Mouse (Mus musculus): Measurements from ENCODE around the gene Col13a1. TPM values are rescaled to one million over a fixed set of nuclear protein-coding genes. Genes with fewer than 3 reads are reported as not detected.

The Col13a1 gene
- polyA plus RNA-seq, 1 experiment = 0.03 TPM

GRCm38 (mm10) chr10:61827950-61828936, 150.7 kb downstream of the Col13a1 start:
- no peaks in the 10 kb centered on the region for H3K4me1 ChIP-seq (ENCODE audit: control insufficient read depth)
- H3K9me3 ChIP-seq (ENCODE audit: control insufficient read depth, low read length) = no peaks in the 10 kb centered on the region
- no peak overlapping the region for H3K4me3 ChIP-seq (replicated peaks)
- no peaks in the 10 kb centered on the region for H3K27me3 ChIP-seq (ENCODE audit: control insufficient read depth)
- no peaks in the 10 kb centered on the region for H3K36me3 ChIP-seq (ENCODE audit: control insufficient read depth)
- TF ChIP-seq TAL1 (IDR thresholded peaks at IDR 0.05; ENCODE audit: low read length) (no peak), GATA1 (IDR thresholded peaks at IDR 0.05; ENCODE audit: low read length) (no peak)

DNA sequence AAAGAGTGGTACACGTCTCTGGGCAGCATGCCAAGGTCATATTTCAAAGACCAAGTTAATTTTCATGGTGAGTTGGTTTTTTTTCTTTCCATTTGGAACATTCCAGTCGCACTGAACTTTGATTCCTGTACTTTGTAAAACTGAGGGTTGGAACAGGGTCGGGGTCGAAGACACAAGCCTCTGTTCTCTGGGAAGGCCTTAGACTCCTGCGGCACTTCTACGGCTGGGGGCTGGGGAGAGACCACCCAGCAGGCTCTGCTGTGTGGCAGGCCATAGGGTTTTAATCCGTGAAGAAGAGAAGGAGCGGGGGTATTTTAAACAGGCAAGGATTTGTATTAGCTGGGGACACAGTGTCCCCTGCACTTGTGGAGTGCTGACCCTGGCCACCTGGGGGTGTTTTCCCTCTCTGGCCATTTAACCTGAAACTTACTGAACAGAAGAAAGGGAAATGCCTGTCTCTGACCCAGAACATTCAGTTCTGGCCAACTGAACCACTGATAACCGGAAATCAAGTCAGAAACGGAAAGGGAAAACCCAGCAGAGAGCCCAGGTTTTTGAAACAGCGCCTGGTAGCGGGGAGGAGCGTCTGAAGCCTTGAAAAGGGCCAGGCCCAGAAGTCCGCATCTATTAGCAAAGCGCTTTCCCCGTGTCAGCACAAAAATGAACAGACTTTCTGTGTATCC, 152.0 kb downstream of the Col13a1 start:
- Histone ChIP-seq H3K4me3 (replicated peaks) (no peak overlapping the region), H3K9me3 (ENCODE audit: control insufficient read depth, low read length) (no peaks in the 10 kb centered on the region), H3K36me3 (ENCODE audit: control insufficient read depth) (no peaks in the 10 kb centered on the region), H3K4me1 (ENCODE audit: control insufficient read depth) (no peaks in the 10 kb centered on the region), H3K27me3 (ENCODE audit: control insufficient read depth) (no peaks in the 10 kb centered on the region)
- TF ChIP-seq GATA1 (IDR thresholded peaks at IDR 0.05; ENCODE audit: low read length) (no peak), TAL1 (IDR thresholded peaks at IDR 0.05; ENCODE audit: low read length) (no peak)

- H3K4me3 ChIP-seq (replicated peaks) = no peak overlapping the region
- no peaks in the 10 kb centered on the region for H3K4me1 ChIP-seq (ENCODE audit: control insufficient read depth)
- H3K27me3 ChIP-seq (ENCODE audit: control insufficient read depth) = no peaks in the 10 kb centered on the region
- no peaks in the 10 kb centered on the region for H3K36me3 ChIP-seq (ENCODE audit: control insufficient read depth)
- no peaks in the 10 kb centered on the region for H3K9me3 ChIP-seq (ENCODE audit: control insufficient read depth, low read length)
- TF ChIP-seq GATA1 (IDR thresholded peaks at IDR 0.05; ENCODE audit: low read length) = no peak
- TF ChIP-seq TAL1 (IDR thresholded peaks at IDR 0.05; ENCODE audit: low read length) = no peak
Measured at GRCm38 (mm10) chr10:61825979-61826752, 152.7 kb downstream of the Col13a1 start.

DNA sequence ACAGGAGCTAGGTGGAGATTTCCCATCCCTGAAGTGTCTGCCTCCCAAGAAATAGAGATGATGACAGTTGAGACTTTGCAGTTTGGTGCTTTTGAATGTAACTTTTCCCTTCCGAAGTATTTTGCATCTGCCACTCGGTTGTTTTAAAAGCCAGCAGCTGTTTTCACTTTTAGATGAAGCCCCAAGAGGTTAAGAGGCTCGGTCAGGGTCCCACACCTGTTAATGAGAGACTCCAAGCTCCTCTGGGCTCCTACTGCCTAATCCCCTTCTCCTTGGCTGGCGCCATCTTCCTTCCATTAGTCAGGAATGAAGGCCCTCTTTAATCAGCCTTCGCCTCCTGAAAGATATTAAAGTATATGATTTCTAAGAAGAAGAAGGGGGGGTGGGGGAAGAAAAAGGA, 153.4 kb downstream of the Col13a1 start:
- Histone ChIP-seq H3K36me3 (ENCODE audit: control insufficient read depth) (no peaks in the 10 kb centered on the region), H3K4me1 (ENCODE audit: control insufficient read depth) (no peaks in the 10 kb centered on the region), H3K9me3 (ENCODE audit: control insufficient read depth, low read length) (no peaks in the 10 kb centered on the region), H3K27me3 (ENCODE audit: control insufficient read depth) (no peaks in the 10 kb centered on the region), H3K4me3 (replicated peaks) (no peak overlapping the region)
- TF ChIP-seq TAL1 (IDR thresholded peaks at IDR 0.05; ENCODE audit: low read length) (no peak), GATA1 (IDR thresholded peaks at IDR 0.05; ENCODE audit: low read length) (no peak)

- H3K4me1 ChIP-seq (ENCODE audit: control insufficient read depth) = no peaks in the 10 kb centered on the region
- no peak overlapping the region for H3K4me3 ChIP-seq (replicated peaks)
- H3K27me3 ChIP-seq (ENCODE audit: control insufficient read depth) = no peaks in the 10 kb centered on the region
- TF ChIP-seq GATA1 (IDR thresholded peaks at IDR 0.05; ENCODE audit: low read length) (no peak), TAL1 (IDR thresholded peaks at IDR 0.05; ENCODE audit: low read length) (no peak)
- H3K9me3 ChIP-seq (ENCODE audit: control insufficient read depth, low read length) = no peaks in the 10 kb centered on the region
- H3K36me3 ChIP-seq (ENCODE audit: control insufficient read depth) = no peaks in the 10 kb centered on the region
Measured at GRCm38 (mm10) chr10:61823731-61824115, 155.2 kb downstream of the Col13a1 start.

GRCm38 (mm10) chr10:61822968-61823730, 155.8 kb downstream of the Col13a1 start:
- no peaks in the 10 kb centered on the region for H3K4me1 ChIP-seq (ENCODE audit: control insufficient read depth)
- H3K4me3 ChIP-seq (replicated peaks) = no peak overlapping the region
- H3K27me3 ChIP-seq (ENCODE audit: control insufficient read depth) = no peaks in the 10 kb centered on the region
- no peaks in the 10 kb centered on the region for H3K9me3 ChIP-seq (ENCODE audit: control insufficient read depth, low read length)
- no peak for TF ChIP-seq TAL1 (IDR thresholded peaks at IDR 0.05; ENCODE audit: low read length)
- TF ChIP-seq GATA1 (IDR thresholded peaks at IDR 0.05; ENCODE audit: low read length) = no peak
- H3K36me3 ChIP-seq (ENCODE audit: control insufficient read depth) = no peaks in the 10 kb centered on the region

GRCm38 (mm10) chr10:61820050-61820449, 158.9 kb downstream of the Col13a1 start:
- Histone ChIP-seq H3K4me3 (replicated peaks) (no peak overlapping the region), H3K36me3 (ENCODE audit: control insufficient read depth) (no peaks in the 10 kb centered on the region), H3K9me3 (ENCODE audit: control insufficient read depth, low read length) (no peaks in the 10 kb centered on the region), H3K4me1 (ENCODE audit: control insufficient read depth) (no peaks in the 10 kb centered on the region), H3K27me3 (ENCODE audit: control insufficient read depth) (no peaks in the 10 kb centered on the region)
- no peak for TF ChIP-seq GATA1 (IDR thresholded peaks at IDR 0.05; ENCODE audit: low read length)
- TF ChIP-seq TAL1 (IDR thresholded peaks at IDR 0.05; ENCODE audit: low read length) = no peak

DNA sequence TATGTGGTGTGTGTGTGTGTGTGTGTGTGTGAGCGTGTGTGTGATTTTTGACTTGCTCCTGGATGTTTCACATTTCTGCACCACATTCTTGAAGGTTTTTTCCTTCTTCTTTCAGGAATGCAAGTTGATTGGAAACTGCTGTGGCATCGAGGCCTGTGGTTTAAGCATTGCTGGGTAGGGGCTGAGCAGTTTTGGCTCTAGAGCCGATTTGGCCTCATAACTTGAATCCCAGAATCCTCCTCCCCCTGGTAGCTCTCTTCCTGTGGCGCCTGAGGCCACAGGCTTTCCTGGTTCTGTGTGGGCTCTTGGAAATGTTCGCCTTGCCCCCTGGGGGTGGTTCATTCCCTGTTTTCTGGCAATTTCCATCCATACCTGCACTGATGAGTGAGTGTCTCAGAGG, 166.9 kb downstream of the Col13a1 start:
- Histone ChIP-seq H3K36me3 (ENCODE audit: control insufficient read depth) (no peaks in the 10 kb centered on the region), H3K4me3 (replicated peaks) (no peak overlapping the region), H3K27me3 (ENCODE audit: control insufficient read depth) (no peaks in the 10 kb centered on the region), H3K4me1 (ENCODE audit: control insufficient read depth) (no peaks in the 10 kb centered on the region), H3K9me3 (ENCODE audit: control insufficient read depth, low read length) (peaks cover 3% of the 10 kb centered on the region; the same call in 1 of the 2 replicates)
- TF ChIP-seq TAL1 (IDR thresholded peaks at IDR 0.05; ENCODE audit: low read length) (no peak), GATA1 (IDR thresholded peaks at IDR 0.05; ENCODE audit: low read length) (no peak)
